In genomic region chr7:79371321-79371879, GRCm38 (mm10) we compare ENCODE assay signal across 7 mouse cellular contexts. TPM values are rescaled to one million over a fixed set of nuclear protein-coding genes. Genes with fewer than 3 reads are reported as not detected.
DNase-seq lines count a peak whose midpoint lies in the region; ATAC-seq and TF ChIP-seq lines count a peak whose summit lies in the region.

No protein-coding gene starts in this region.

- intact Hi-C loops in left cerebral cortex, postnatal 10 days (cut with DNase I) = loop anchor here (10.0 kb wide), 1 partner anchor 223 kb away; no protein-coding TSS in a partner anchor

- no peak overlapping the region for H3K4me2 ChIP-seq in hindbrain, embryonic 11.5 days (replicated peaks; ENCODE audit: low read depth, low read length)

- H3K27ac ChIP-seq in MEL (ENCODE audit: control insufficient read depth, low read depth, low read length) = no peak overlapping the region
- no peak overlapping the region for H3K27ac ChIP-seq in bone marrow, adult 2 months (ENCODE audit: control insufficient read depth, insufficient read depth, low read depth, low read length, poor library complexity)
- H3K27ac ChIP-seq in hindbrain, embryonic 11.5 days (ENCODE audit: low read depth, low read length) = no peak overlapping the region
- H3K27ac ChIP-seq in small intestine, adult 2 months (ENCODE audit: insufficient read depth, low read depth, low read length) = no peak overlapping the region

- H3K27me3 ChIP-seq in MEL (ENCODE audit: control insufficient read depth in 1 of 2, insufficient read depth in 2 of 2, low read length in 2 of 2) = no peaks in the 10 kb centered on the region
- H3K27me3 ChIP-seq in hindbrain, embryonic 11.5 days (ENCODE audit: control insufficient read depth, insufficient read depth, low read length) = no peaks in the 10 kb centered on the region; the same call in 1 of the 2 replicates
- H3K27me3 ChIP-seq in small intestine, adult 2 months (ENCODE audit: control insufficient read depth, insufficient read depth, low read length) = no peaks in the 10 kb centered on the region

- DNase-seq in MEL (ENCODE audit: low read depth, low spot score) = peak; percentile 85
- DNase-seq in hindbrain, embryonic 11.5 days (ENCODE audit: low spot score) = peak; percentile 81
- peak; percentile 64 to 86 for DNase-seq in left cerebral cortex, postnatal 10 days (ENCODE audit: extremely low spot score in 1 of 2, low spot score in 2 of 2)

- TF ChIP-seq POLR2A in MEL (IDR thresholded peaks at IDR 0.05; ENCODE audit: control insufficient read depth in 1 of 2, insufficient read depth in 1 of 2, low read depth in 1 of 2, low read length in 2 of 2, poor library complexity in 1 of 2) = no peak
- no peak for TF ChIP-seq POLR2A in bone marrow, adult 2 months (IDR thresholded peaks at IDR 0.05; ENCODE audit: borderline replicate concordance, control insufficient read depth, low read depth, low read length)
- 0 out of 2 replicates have a peak, but pooled peaks have one; percentile 26 for TF ChIP-seq POLR2A in small intestine, adult 2 months (IDR thresholded peaks at IDR 0.05; ENCODE audit: low read depth, low read length)

- TF ChIP-seq CTCF in MEL (IDR thresholded peaks at IDR 0.05 in 2 of 3, conservative IDR thresholded peaks at IDR 0.05 in 1 of 3; ENCODE audit: control insufficient read depth in 1 of 3, insufficient read depth in 1 of 3, low read depth in 2 of 3, low read length in 3 of 3, poor library complexity in 1 of 3, severe bottlenecking in 1 of 3) = peak; percentile 95 to 99 (median 96)
- peak; percentile 99 for TF ChIP-seq CTCF in bone marrow, adult 2 months (IDR thresholded peaks at IDR 0.05; ENCODE audit: control insufficient read depth, insufficient read depth, low read length)
- TF ChIP-seq CTCF in small intestine, adult 2 months (IDR thresholded peaks at IDR 0.05; ENCODE audit: extremely low read depth, insufficient read length, insufficient replicate concordance, low read depth, low read length) = peak; percentile 86

- WGBS in bone marrow, adult 2 months = 8% methylated on average over 10 of the region's 10 CpGs
- 49% methylated on average over 10 of the region's 10 CpGs for WGBS in hindbrain, embryonic 11.5 days
- WGBS in small intestine, adult 2 months = 19% methylated on average over 10 of the region's 10 CpGs

- no peak for TF ChIP-seq EP300 in MEL (IDR thresholded peaks at IDR 0.05; ENCODE audit: low read depth in 1 of 2, low read length in 2 of 2)

- TF ChIP-seq RAD21 in MEL (IDR thresholded peaks at IDR 0.05; ENCODE audit: low read depth, low read length) = peak; percentile 93

- H3K9ac ChIP-seq in MEL (ENCODE audit: control insufficient read depth, low read depth, low read length, poor library complexity, severe bottlenecking) = no peak overlapping the region
- H3K9ac ChIP-seq in hindbrain, embryonic 11.5 days (ENCODE audit: low read depth, low read length) = no peak overlapping the region

- no peaks in the 10 kb centered on the region for H3K79me2 ChIP-seq in MEL (ENCODE audit: control insufficient read depth, insufficient read depth, low read length, poor library complexity)

- no peak overlapping the region for H3K4me3 ChIP-seq in MEL (ENCODE audit: control insufficient read depth in 1 of 2, insufficient read depth in 1 of 2, low read depth in 2 of 2, low read length in 2 of 2)
- no peak overlapping the region for H3K4me3 ChIP-seq in bone marrow, adult 2 months (replicated peaks; ENCODE audit: control insufficient read depth, low read depth, low read length)
- no peak overlapping the region for H3K4me3 ChIP-seq in hindbrain, embryonic 11.5 days (ENCODE audit: low read depth, low read length)
- H3K4me3 ChIP-seq in small intestine, adult 2 months (ENCODE audit: low read depth, low read length) = no peak overlapping the region

- H3K9me3 ChIP-seq in MEL (replicated peaks; ENCODE audit: insufficient read depth, low read length) = no peaks in the 10 kb centered on the region
- H3K9me3 ChIP-seq in hindbrain, embryonic 11.5 days (ENCODE audit: control insufficient read depth, low read length) = no peaks in the 10 kb centered on the region

- peaks cover 0 to 17% of the 10 kb centered on the region in 2 experiments; a peak in 2 of 4 replicates for H3K4me1 ChIP-seq in MEL (ENCODE audit: control insufficient read depth in 1 of 2, insufficient read depth in 2 of 2, low read length in 2 of 2)
- no peaks in the 10 kb centered on the region for H3K4me1 ChIP-seq in bone marrow, adult 2 months (ENCODE audit: control insufficient read depth, insufficient read depth, low read length)
- no peaks in the 10 kb centered on the region for H3K4me1 ChIP-seq in hindbrain, embryonic 11.5 days (replicated peaks; ENCODE audit: control insufficient read depth, insufficient read depth, low read length)
- H3K4me1 ChIP-seq in small intestine, adult 2 months (ENCODE audit: control insufficient read depth, insufficient read depth, insufficient read length, low read length) = no peaks in the 10 kb centered on the region

- ATAC-seq in erythroid progenitor cell, adult 5-6 weeks (replicated peaks; ENCODE audit: low FRiP score, poor library complexity, severe bottlenecking) = peak; percentile 88
- ATAC-seq in hindbrain, embryonic 11.5 days (ENCODE audit: low FRiP score) = peak; percentile 47; the same call in 1 of the 2 replicates
- peak; percentile 98 for ATAC-seq in megakaryocyte progenitor cell, adult 5-6 weeks (replicated peaks; ENCODE audit: poor library complexity)

- peaks cover 0 to 6% of the 10 kb centered on the region in 2 experiments; a peak in 2 of 4 replicates for H3K36me3 ChIP-seq in MEL (ENCODE audit: control insufficient read depth in 1 of 2, insufficient read depth in 2 of 2, low read length in 2 of 2)
- no peaks in the 10 kb centered on the region for H3K36me3 ChIP-seq in hindbrain, embryonic 11.5 days (ENCODE audit: control insufficient read depth, insufficient read depth, low read length)
- no peaks in the 10 kb centered on the region for H3K36me3 ChIP-seq in small intestine, adult 2 months (ENCODE audit: control insufficient read depth, insufficient read depth, low read length)

TF ChIP-seq in MEL, 35 proteins besides CTCF, POLR2A, EP300 and RAD21:
- TF ChIP-seq MAZ (IDR thresholded peaks at IDR 0.05; ENCODE audit: low read depth, low read length) (0 out of 2 replicates have a peak, but pooled peaks have one; percentile 24), KAT2A (conservative IDR thresholded peaks at IDR 0.05; ENCODE audit: low read depth, low read length) (no peak), GATA1 (IDR thresholded peaks at IDR 0.05; ENCODE audit: low read depth, low read length) (no peak), TCF12 (IDR thresholded peaks at IDR 0.05; ENCODE audit: low read depth, low read length) (no peak), ZNF384 (IDR thresholded peaks at IDR 0.05; ENCODE audit: low read depth, low read length) (0 out of 2 replicates have a peak, but pooled peaks have one; percentile 19), NRF1 (IDR thresholded peaks at IDR 0.05; ENCODE audit: insufficient read depth, low read depth, low read length, poor library complexity, severe bottlenecking) (no peak), BHLHE40 (IDR thresholded peaks at IDR 0.05; ENCODE audit: borderline replicate concordance, low read depth, low read length) (0 out of 2 replicates have a peak, but pooled peaks have one; percentile 26), ZC3H11A (IDR thresholded peaks at IDR 0.05; ENCODE audit: low read depth, low read length) (peak; percentile 79), NELFE (IDR thresholded peaks at IDR 0.05; ENCODE audit: low read depth, low read length) (0 out of 2 replicates have a peak, but pooled peaks have one; percentile 19), SMC3 (IDR thresholded peaks at IDR 0.05; ENCODE audit: low read depth, low read length) (peak; percentile 89)

RNA-seq across cellular contexts. Expression of gene Rlbp1, which starts 15.4 kb away (rescaled TPM):
- 0.12 and 0.16 TPM in 2 replicates for total RNA-seq in MEL (2012; rRNA removed)
- polyA plus RNA-seq in MEL (2012; ENCODE audit: insufficient read depth in 1 of 2, insufficient read length in 2 of 2, low read depth in 1 of 2, low replicate concordance in 2 of 2, missing spikeins in 1 of 2) = under 1 TPM in 1 of 2 experiments, not detected in 1; 0.17 TPM
- polyA plus RNA-seq in bone marrow, adult 2 months (2011; ENCODE audit: insufficient read depth, insufficient read length, low replicate concordance, missing spikeins) = not detected in 2 replicates
- not detected in 2 replicates for total RNA-seq in erythroid progenitor cell, adult 5-6 weeks (2015; ENCODE audit: low replicate concordance)
- not detected in 2 replicates for total RNA-seq in erythroid progenitor cell, adult 5-6 weeks (2017; ENCODE audit: low replicate concordance)
- polyA plus RNA-seq in hindbrain, embryonic 11.5 days (2014; fragmentation: Nextera tagmentation; extraction: Ambion mirVana) = 0.40 and 0.93 TPM in 2 replicates
- 10 to 100 TPM; 23.2 to 24.3 TPM for total RNA-seq in left cerebral cortex, postnatal 10 days (2021)
- total RNA-seq in megakaryocyte progenitor cell, adult 5-6 weeks (2015) = not detected in 2 replicates
- not detected in 2 replicates for total RNA-seq in megakaryocyte progenitor cell, adult 5-6 weeks (2017)
- polyA plus RNA-seq in small intestine, adult 2 months (2012; rRNA removed) = not detected in 2 replicates

RNA-seq across cellular contexts. Expression of gene Fanci, which starts 20.3 kb away (rescaled TPM):
- 6.9 and 8.4 TPM in 2 replicates for total RNA-seq in MEL (2012; rRNA removed)
- polyA plus RNA-seq in MEL (2012; ENCODE audit: insufficient read depth in 1 of 2, insufficient read length in 2 of 2, low read depth in 1 of 2, low replicate concordance in 2 of 2, missing spikeins in 1 of 2) = 1 to 10 TPM in 1 of 2 experiments, not detected in 1; 9.0 TPM
- 8.5 and 10.3 TPM in 2 replicates for polyA plus RNA-seq in bone marrow, adult 2 months (2011; ENCODE audit: insufficient read depth, insufficient read length, low replicate concordance, missing spikeins)
- 17.3 and 20.1 TPM in 2 replicates for total RNA-seq in erythroid progenitor cell, adult 5-6 weeks (2015; ENCODE audit: low replicate concordance)
- total RNA-seq in erythroid progenitor cell, adult 5-6 weeks (2017; ENCODE audit: low replicate concordance) = 30.4 and 63.0 TPM in 2 replicates
- 11.7 and 16.5 TPM in 2 replicates for polyA plus RNA-seq in hindbrain, embryonic 11.5 days (2014; fragmentation: Nextera tagmentation; extraction: Ambion mirVana)
- total RNA-seq in left cerebral cortex, postnatal 10 days (2021) = under 1 TPM; 0.55 to 0.88 TPM
- 11.5 and 11.9 TPM in 2 replicates for total RNA-seq in megakaryocyte progenitor cell, adult 5-6 weeks (2015)
- total RNA-seq in megakaryocyte progenitor cell, adult 5-6 weeks (2017) = 22.8 and 24.8 TPM in 2 replicates
- 0.80 and 1.8 TPM in 2 replicates for polyA plus RNA-seq in small intestine, adult 2 months (2012; rRNA removed)

Comparison
In these comparisons a context has a peak if more than half of its experiments do, and no peak if none do; other contexts are left out.
1. ATAC-seq: peak in every context shown above with its lines; median percentile 98 in megakaryocyte progenitor cell, adult 5-6 weeks; 88 in erythroid progenitor cell, adult 5-6 weeks; 47 in hindbrain, embryonic 11.5 days.
2. RNA of gene Rlbp1, which starts 15.4 kb away (total RNA-seq): 23.2 to 24.3 TPM in left cerebral cortex, postnatal 10 days; 0.12 to 0.16 TPM in MEL, not detected in erythroid progenitor cell, adult 5-6 weeks and not detected in megakaryocyte progenitor cell, adult 5-6 weeks; every median in the first group is over 10 times any median in the second.
3. Peak in every context shown above with its lines, with median percentiles within 50 percentile points of each other: DNase-seq and CTCF ChIP-seq.